Mouse (Mus musculus): ENCODE results near the gene Myo1a.

Myo1a gene

DNA sequence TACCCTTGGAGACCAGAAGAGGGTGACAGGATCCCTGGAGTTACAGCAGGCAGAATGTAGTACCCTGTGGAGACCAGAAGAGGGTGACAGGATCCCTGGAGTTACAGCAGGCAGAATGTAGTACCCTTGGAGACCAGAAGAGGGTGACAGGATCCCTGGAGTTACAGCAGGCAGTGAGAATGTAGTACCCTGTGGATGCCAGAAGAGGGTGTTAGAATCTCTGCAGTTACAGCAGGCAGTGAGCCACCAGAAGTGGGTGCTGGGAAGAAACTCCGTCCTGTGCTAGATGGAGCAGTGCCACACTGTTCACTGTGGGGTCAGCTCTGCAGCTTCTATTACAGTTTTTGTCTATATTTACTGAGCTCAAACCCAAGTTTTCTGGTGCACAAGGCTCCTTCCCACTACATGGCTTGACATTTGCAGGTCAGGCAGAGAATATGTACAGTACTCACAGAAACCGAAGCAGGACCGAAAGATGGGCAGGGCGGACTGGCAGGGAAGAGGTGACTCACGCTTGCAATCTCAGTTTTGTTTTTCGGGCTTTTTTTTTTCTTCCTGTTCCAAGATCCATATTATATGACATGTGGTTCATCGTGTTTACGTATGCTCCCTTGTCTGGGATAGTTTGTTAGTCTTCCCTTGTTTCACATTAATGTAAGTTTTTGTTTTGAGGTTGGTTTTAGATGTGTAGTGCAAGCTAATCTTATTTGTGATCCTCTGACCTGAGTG lies 30.0 kb upstream of the Myo1a start:
- peak; percentile 97 for DNase-seq (ENCODE audit: low spot score)

DNA sequence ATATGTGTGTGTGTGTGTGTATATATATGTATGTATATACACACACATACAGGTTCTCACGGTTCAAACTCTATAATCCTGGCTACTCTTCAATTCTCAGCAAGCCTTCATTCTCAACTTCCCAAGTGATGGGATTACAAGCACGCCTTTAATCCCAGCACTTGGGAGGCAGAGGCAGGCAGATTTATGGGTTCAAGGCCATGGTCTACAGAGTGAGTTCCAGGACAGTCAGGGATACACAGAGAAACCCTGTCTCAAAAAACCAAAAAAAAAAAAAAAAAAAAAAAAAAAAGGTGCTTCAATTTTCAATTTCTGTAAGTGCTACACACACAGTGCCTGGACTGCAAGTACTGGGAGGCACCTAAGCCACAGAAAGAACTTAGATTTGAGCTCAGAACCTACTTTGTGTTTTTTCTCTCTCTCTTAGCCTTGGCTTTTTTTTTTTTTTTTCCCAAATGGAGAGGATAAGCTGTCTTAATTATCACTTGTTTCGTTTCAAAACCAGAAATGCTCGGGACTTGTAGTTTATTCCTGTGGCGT lies 29.0 kb upstream of the Myo1a start:
- DNase-seq (ENCODE audit: low spot score), result no peak

DNA sequence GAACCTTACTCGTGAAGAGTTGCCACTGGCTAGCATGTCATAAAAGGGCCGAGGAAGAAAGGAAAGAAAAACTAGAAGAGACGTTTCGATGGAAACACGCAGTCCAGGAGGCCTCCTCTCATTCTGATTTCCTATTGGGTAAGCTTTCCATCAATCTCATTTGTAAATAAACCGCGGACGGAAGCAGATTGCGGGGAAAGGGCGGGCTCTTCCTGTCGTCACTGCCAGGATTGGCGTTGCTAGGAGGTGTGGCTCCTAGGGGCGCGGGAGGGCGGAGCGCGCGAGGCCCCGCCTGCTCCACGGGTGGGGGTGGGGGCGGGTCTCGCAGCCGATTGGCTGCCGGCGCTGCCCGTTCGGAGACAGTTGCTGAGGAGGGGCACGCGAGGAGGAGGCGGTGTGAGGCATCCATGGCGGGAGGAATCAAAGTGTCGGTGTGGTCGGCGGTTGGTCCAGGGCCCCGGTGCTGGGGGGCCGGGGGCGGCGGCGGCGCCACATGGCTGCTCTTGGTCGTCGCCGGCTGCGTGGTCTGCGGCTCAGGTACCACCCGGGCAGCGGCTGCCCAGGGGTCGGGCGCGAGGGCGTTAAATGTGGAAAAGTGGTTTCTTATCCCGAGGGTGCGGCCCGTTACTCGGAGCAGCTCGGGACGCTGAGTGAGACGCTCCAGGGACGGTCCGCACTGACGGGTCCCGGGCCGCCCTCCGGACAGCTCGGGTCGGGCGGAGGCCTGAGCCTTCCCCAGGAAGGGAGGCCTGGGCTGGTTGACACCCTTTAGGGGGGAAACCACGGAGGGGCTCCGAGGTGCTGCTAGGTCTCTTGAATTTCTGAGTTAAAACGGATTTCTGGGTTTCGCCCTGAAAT lies 28.1 kb upstream of the Myo1a start:
- peak; percentile 92 for DNase-seq (ENCODE audit: low spot score)

DNA sequence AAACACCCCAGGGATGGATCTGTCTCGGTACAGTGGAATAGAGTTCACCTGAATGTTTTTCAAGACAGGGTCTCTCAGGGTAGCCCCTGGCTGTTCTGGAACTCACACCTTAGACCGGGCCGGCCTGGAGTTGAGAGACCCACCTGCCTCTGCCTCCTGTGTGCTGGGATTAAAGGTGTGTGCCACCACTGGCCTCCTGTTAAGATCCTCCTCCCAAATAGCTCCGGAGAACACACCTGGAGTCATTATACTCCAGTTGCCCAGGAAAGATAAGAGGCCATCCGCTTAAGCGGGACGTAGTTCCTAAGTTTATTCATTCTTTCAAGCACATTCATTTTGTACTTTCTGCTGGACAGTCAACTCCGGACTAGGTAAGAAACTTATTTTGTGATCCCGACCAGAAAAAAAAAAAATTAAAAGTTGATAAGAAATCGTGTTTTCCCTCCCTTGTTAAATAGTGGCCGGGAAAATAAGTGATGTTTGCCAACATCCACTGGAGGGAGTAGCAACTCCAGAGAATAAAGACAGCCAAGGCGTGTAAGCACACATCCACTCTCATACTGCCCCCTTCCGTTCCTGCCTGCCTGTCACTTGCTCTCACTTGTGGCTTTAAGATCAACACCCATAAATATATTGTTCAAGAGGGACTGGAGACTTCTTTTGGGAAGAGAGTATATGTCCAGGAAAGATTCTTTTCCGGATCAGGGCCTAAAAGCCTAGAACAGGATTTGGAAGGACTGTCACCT lies 27.2 kb upstream of the Myo1a start:
- peak; percentile 67 for DNase-seq (ENCODE audit: low spot score)

DNA sequence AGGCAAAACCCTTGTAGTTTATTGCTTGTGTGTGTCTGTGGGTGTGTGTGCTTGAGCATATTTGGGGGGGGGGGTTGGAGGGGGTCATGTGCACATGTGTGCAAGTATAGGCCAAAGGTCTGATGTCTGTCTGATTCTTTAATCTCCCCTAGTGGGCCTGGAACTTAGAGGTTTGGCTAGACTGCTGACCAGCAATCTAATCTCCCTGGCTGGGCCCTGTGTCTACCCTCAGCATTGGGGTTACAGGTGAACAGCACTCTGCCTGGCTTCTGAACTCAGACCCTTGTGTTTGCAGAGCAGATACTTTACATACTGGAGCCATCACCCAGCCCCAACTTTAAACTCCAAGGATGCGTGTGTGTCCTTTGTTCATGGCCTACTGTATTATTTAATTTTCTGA lies 25.8 kb upstream of the Myo1a start:
- no peak for DNase-seq (ENCODE audit: low spot score)

DNA sequence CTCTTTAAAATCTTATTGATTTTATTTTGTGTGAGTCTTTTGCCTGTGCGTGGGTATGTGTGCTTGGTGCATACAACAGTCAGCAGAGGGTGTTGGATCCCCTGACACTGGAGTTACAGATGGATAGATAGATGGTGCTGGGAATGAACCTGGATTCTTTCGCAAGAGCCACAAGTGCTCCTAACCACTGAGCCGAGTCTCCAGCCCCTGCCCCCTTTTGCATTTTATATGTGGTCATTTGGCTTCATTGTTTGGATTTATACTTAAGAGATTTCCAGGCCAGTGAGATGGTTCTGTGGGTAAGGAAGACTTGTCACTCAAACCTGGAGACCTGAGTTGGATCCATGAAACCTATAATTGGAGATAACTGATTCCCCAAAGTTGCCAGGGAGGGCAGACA lies 25.1 kb upstream of the Myo1a start:
- no peak for DNase-seq (ENCODE audit: low spot score)

DNA sequence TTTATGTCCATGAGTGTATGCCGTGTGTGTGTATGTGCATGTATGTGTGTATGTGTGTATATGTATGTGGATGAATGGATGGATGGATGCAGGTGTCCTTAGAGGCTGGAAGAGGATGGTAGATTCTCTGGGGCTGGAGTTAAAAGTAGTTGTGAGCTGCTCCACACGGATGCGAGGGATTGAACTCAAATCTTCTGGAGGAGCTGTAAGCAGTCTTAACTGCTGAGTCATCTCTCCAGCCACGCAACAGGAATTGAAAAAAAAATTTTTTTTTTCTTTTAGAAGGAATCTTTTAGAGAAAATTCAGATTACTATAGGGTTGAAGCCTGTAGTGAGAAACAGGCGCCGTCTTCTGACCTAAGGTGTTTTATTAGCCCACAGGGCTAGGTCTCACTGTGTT lies 22.1 kb upstream of the Myo1a start:
- no peak for DNase-seq (ENCODE audit: low spot score)

DNA sequence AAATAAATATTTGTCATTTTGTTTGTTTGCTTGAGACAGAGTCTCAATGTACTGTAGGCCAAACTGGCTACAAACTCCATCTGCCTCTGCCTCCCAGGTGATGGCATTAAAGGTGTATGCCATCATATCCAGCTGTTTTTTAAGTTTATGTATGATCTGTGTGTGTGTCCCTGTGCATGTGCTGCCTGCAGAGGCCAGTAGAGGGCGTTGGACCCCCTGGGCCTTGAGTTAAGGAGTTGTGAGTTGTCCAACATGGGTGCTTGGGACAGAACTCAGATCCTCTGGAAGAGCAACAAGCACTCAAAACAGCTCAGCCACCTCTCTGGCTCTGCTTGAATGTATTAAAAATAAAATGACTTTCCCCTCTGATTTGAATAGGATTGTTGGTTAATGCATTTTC lies 13.9 kb upstream of the Myo1a start:
- no peak for DNase-seq (ENCODE audit: low spot score)

DNA sequence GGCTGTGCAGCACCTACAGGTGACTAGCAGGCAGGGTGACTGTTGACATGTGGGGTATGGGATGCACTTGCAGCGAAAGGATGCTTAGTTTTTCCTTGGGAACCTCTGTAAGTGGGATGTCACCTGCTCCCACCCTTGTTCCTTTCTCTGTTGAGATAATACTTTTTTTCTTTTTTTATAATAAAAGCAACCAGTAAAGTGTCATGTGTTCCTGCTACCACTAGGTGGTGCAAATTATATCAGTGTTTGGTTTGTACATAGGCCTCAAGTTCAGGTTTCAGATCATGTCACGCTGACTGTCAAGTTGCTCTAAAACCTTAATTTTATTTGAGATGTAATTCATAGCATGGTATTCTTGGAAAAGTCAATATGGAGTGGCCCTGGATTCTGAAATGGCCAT lies 10.3 kb upstream of the Myo1a start:
- no peak for DNase-seq (ENCODE audit: low spot score)

DNA sequence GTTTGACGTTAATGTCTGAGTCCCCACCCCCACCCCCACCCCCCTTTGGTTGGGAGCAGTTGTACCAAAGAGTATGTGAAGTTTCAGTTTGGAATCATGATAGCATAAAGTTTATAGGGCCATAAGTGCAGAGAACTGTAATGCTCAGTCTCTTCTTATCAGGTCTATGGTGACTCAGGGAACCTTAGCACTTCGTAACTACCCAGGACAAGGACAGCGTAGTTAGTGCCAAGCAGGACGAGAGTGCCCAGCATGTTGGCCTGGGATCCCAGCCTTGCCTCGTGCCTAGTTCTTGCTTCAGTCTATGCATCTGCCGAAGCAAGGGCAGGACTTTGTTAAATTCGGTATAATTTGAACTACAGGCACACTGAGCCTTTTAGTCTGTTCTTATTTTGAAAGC lies 9.2 kb upstream of the Myo1a start:
- DNase-seq (ENCODE audit: low spot score), result no peak

DNA sequence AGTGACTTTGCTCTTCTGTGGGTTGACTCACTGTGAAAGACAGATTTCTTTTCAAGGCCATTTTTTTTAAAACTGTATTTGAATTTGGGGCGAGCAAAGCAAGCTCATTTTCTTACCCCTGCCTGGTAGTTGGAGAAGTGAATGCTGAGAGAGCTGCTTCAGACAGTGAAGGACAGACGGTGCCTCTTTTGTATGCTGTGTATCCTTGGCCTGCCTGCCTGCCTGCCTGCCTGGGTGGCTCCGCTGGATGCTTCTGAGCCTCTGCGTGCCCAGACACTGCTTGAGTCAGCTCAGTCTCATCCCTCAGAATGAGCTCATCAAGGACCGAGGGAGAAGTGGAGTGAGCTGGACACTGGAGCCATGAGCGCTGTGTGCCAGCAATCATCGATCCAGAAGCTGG lies 6.0 kb upstream of the Myo1a start:
- no peak for DNase-seq (ENCODE audit: low spot score)

DNA sequence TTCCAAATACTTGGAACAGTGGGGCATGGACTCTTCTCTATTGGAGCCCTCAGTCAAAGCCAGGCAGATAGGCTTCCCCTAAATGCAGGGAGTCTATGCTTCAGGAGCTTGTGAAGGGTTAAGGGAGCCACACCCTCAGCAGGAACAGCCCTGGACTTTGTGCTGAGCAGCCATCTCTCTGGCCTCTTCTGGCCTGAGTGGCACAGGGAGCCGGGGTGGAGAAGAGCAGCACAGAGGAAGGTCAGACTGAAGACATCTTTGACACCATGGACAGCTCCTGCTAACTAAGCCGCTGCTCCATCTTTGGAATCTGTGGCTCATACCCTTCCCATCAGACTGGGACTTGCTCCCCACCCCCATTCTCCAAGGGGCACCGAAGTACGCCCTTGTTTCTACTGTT lies 1.7 kb upstream of the Myo1a start:
- no peak for DNase-seq (ENCODE audit: low spot score)

DNA sequence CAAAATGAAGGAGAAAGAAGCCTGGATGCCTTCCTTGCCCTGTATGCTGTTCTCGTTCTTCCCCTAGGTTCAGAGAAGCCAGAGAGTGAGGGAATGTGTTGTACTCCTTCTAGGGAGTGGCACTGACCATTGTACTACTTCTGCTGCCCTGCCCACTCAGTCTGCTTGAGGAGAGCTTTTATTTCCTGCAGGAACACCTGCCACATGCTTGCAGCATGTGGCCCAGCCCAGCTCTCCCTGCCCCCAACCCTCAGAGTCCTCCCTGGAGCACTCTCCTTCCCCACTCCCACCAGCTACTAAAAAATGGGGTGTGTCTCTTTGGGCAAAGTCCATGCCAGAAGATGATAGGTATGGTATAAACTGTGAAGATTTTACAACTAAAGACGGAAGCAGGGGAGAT lies 677 bp upstream of the Myo1a start:
- DNase-seq (ENCODE audit: low spot score), result no peak

DNA sequence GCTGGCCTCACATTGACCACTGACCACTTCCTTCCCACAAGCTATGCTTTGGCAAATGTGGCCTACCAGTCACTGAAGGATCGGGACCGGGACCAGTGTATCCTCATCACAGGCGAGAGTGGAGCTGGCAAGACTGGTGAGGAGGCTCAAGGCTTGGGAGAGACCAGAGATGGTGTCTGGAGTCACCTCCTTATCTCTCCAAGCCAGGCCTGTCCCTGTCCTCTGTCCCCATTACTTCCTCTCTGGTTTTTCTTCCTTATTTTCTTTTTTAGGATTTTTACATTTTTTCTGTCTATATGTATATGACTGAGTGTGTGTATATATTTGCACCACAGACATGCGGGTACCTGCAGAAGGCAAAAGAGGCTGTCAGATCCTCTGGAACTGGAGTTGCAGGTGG lies 813 bp downstream of the Myo1a start:
- no peak for DNase-seq (ENCODE audit: low spot score)

DNA sequence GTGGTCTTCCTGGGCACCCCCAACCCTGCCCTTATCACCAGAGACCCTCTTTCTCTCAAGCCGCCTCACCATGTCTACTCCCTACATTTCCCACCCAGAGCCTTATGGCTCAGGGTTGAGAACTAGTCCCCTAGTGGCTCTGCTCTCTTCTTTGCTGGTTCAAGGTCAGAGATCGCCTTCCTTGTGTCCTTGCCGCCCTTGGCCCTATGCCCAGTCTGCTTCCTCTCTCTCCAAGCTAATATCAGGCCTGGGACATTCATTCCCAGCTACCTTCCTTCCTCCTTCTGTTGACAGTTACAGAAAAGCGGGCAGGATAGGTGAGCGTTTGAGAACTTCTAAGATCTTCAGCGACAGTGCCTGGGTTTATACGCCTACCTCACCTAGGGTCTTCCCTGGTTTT lies 2.8 kb downstream of the Myo1a start:
- DNase-seq (ENCODE audit: low spot score), result no peak

DNA sequence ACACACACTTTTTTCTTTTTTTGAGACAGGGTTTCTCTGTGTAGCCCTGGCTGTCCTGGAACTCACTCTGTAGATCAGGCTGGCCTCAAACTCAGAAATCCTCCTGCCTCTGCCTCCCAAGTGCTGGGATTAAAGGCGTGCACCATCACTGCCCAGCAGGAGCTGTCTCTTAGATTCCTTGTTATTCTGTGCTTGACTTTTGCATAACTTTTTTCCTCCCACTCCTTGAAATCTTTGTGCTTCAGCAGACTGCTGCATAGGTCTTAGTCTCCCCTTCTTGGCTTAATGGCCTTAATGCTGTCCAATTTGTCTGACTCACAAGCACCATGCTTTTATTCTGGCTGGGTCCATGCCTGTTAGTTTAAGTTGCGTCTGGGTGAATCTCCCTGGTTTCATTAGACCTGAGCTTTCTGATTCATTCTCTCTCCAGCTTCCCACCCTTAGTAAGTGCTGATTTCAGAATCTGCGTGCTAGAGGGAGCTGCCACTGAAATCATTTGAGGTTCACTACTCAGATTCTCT lies 3.9 kb downstream of the Myo1a start:
- no peak for DNase-seq (ENCODE audit: low spot score)

DNA sequence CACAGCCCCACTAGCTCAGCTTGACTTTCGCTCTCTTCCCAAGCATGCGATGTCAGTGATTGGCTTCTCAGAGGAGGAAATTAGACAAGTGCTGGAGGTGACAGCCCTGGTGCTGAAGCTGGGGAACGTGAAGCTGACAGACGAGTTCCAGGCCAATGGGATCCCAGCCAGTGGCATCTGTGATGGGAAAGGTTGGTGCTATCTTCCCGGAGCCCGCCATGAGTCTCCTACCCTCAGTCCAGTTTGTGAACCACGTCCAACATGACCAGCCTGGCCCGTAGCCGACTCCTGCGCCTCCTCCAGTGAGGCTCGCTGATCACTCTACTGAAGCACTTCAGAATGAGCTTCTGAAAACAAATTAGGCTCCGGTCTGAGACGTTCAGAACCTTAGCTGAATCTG lies 5.4 kb downstream of the Myo1a start:
- no peak for DNase-seq (ENCODE audit: low spot score)

DNA sequence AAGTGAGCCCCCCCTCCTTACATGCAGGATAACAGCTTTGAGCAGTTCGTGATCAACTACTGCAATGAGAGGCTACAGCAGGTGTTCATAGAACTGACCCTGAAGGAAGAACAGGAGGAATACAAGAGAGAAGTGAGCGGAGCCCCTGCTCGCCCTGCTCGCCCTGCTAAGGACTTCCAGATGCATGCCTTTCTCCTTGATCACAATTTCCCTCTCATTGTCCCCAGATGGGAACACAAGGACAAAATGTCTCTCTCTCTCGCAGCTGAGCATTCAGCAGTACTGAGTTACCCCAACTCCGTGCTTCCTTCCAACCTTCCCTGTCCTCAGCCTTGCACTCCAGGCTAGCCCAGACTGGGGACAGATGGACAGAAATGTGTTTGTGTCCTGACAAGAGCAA lies 7.8 kb downstream of the Myo1a start:
- no peak for DNase-seq (ENCODE audit: low spot score)

DNA sequence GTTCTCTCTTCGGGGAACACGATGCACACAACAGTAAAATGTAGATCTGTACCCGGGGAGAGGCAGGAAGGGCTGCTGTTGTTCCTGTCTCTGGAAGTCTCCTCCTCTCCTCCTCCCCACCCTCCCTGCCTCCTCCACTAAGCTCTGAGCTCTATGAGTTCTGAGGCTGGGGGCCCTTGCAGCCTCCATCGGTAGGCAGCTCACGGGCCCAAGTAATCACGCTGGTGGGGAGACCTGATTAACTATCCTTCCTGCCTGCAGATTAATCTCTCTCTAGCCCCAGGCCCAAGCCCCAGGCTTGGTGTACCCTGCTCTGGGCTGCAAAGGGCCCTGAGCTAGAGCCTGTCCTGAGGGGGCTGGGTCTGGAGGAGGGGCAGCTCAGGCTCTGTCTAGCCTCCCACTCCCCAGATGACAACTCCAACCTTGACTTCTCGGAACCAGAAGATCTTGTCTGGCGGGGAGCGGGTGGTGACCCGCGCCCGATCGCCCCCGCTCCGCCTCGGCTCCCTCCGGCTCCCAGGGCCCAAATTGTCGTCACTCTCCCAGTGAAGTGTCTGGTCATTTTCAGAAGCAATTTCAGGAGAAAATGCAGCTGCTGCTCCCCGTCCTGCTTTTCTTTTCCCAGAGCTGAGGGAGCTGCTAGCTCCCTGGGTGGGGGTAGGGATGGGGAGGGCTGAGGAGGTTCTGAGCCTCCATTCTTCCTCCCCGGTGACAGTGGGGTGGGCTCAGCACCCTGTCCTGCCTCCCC lies 16.9 kb downstream of the Myo1a start:
- no peak for DNase-seq (ENCODE audit: low spot score)

DNA sequence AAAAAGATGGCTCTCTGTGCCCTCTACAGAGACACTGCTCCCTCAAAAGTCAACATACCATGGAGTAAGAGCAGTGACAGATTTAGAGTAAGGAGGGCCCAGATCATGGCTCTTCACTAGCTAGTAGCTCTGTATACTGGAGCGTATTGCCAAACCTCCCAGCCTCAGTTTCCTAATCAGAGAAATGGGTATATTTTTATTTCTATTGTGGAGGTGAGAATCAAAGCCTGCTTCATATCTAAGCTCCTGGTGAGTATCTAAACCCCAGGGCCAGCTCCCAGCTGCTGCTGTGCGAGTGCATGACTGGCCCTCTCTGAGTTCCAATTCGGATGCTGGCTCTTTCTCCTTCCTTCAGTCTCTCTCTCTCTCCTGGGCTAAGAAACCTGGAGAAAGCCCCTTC lies 19.2 kb downstream of the Myo1a start, which contains the start of gene Tac2:
Tac2 (plus strand) TSS at position 301 of the 400 bp plus-strand sequence.
- no peak for DNase-seq (ENCODE audit: low spot score)

DNA sequence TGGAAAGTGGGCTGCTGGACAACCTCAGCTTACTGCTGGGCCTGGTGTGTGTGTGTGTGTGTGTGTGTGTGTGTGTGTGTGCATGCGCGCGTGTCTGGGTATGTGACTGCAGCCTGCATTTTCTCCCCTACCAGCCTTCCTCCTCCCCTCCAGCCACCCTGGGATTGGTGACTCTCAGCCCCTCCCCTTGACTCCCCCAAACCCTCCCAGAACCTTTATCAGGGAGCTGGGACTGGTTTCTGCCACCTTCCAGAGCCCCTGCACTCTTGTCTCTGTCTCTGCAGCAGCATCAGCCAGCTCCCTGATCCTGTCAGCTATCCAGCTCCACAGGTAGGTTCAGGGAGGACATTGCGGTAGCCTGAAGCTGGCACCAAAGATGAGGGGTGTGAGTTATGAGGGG lies 20.2 kb downstream of the Myo1a start:
- no peak for DNase-seq (ENCODE audit: low spot score)

DNA sequence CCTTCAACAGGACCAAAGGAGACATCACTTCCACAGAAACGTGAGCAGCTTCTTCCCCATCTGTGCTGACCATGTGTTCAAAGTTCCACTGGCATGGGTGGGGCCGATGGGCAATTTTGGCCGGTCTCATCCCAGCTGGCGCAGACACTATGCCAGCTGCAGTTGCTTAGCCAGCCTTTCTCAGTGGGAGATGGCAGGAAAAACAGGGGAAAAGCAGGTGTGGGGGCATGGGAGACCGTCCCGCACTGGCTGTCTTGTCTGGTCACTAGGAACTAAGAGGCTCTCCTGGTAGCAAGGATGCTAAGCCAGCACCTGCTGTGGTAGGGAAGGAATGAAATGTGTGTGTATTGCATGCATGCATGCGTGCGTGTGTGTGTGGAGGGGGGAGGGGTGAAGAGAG lies 23.5 kb downstream of the Myo1a start:
- DNase-seq (ENCODE audit: low spot score), result no peak

Measured in layer of hippocampus, adult 11-12 months (tissue).